Comparison of ENCODE assay signal across 8 mouse cellular contexts in the genomic region with DNA sequence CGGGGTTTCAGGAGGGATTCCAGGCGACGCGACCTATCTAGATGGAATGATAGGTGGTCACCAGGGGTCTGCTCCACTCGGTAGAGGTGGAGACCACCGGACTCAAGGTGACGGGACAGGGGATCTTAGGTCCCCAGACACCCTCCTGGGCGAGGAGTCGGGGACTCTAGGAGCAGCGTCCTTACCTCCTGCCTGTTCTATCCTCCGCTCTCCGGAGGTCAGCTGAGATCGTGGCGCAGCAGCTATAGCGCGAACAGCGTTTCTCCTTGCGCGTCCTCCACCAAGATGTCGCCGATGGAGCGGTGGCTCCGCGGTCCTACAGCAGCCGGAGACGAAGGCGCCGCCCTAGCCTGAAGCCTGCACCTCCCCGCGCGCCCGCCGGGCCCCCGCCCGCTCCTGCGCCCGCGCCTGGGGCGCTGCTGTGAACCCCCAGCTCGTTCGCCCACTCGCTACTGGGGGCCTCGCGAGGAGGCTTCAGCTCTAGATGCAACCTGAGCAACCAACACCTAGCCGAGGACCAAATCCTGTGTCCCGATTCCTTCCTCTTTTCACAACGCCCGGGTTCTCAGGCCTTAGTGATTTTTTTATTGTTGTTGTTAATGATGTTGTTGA. TPM values are rescaled to one million over a fixed set of nuclear protein-coding genes. Genes with fewer than 3 reads are reported as not detected.
DNase-seq lines count a peak whose midpoint lies in the region; ATAC-seq and TF ChIP-seq lines count a peak whose summit lies in the region.

A gene (minus strand): TSS at position 562 of the 612 bp plus-strand sequence.

- H3K4me1 ChIP-seq in heart, embryonic 13.5 days, result peaks cover 21% of the 10 kb centered on the region
- H3K4me1 ChIP-seq in neural tube, embryonic 14.5 days (ENCODE audit: control insufficient read depth, insufficient read depth, low read length), result peaks cover 6% of the 10 kb centered on the region; the same call in 1 of the 2 replicates

- H3K27me3 ChIP-seq in heart, embryonic 13.5 days (replicated peaks), result peaks cover 38% of the 10 kb centered on the region
- no peaks in the 10 kb centered on the region; the same call in 1 of the 2 replicates for H3K27me3 ChIP-seq in neural tube, embryonic 14.5 days (ENCODE audit: control insufficient read depth, insufficient read depth, low read length)

- DNase-seq in layer of hippocampus, adult 11-12 months (ENCODE audit: low spot score), result peak; percentile 68
- no peak for DNase-seq in layer of hippocampus, adult 9-10 months (ENCODE audit: low spot score)
- peak; percentile 79 to 81 for DNase-seq in cerebellum, postnatal 25 days
- peak; percentile 56 to 71 for DNase-seq in layer of hippocampus, adult 2 months (ENCODE audit: low spot score in 2 of 2)
- peak; percentile 37 to 38 for DNase-seq in lung, adult 18-20 months
- DNase-seq in thymus, postnatal 4 days, result peak; percentile 82

- 1% methylated on average over 45 of the region's 48 CpGs for WGBS in heart, embryonic 13.5 days
- whole genome bisulfite sequencing in neural tube, embryonic 14.5 days, result under 1% methylated on average over 48 of the region's 48 CpGs

- H3K27ac ChIP-seq in heart, embryonic 13.5 days (replicated peaks), result peak within 1 kb of the TSS; percentile 58
- H3K27ac ChIP-seq in layer of hippocampus, adult 2 months, result peak within 1 kb of the TSS; percentile 99
- H3K27ac ChIP-seq in neural tube, embryonic 14.5 days (ENCODE audit: low read depth, low read length), result peak within 1 kb of the TSS; percentile 84

- peak within 1 kb of the TSS; percentile 89 for H3K9ac ChIP-seq in heart, embryonic 13.5 days
- H3K9ac ChIP-seq in neural tube, embryonic 14.5 days (replicated peaks; ENCODE audit: low read depth, low read length), result peak within 1 kb of the TSS; percentile 82

- peak within 1 kb of the TSS; percentile 88 for H3K4me2 ChIP-seq in heart, embryonic 13.5 days
- H3K4me2 ChIP-seq in neural tube, embryonic 14.5 days (ENCODE audit: low read depth, low read length), result peak within 1 kb of the TSS; percentile 89

- peak within 1 kb of the TSS; percentile 93 for H3K4me3 ChIP-seq in heart, embryonic 13.5 days
- peak within 1 kb of the TSS; percentile 97 for H3K4me3 ChIP-seq in layer of hippocampus, adult 2 months
- peak within 1 kb of the TSS; percentile 79 for H3K4me3 ChIP-seq in neural tube, embryonic 14.5 days (ENCODE audit: low read depth, low read length)

- TF ChIP-seq CTCF in layer of hippocampus, adult 2 months (conservative IDR thresholded peaks at IDR 0.05), result peak; percentile 53

- H3K9me3 ChIP-seq in heart, embryonic 13.5 days, result 0 out of 2 replicates have a peak, but pooled peaks cover 2% of the 10 kb centered on the region
- H3K9me3 ChIP-seq in neural tube, embryonic 14.5 days (ENCODE audit: control insufficient read depth, low read length), result no peaks in the 10 kb centered on the region

- ATAC-seq in heart, embryonic 13.5 days (ENCODE audit: extremely low read depth, insufficient number of reproducible peaks, low FRiP score, low TSS enrichment), result peak; percentile 37; the same call in 1 of the 2 replicates
- peak; percentile 64; the same call in 1 of the 2 replicates for ATAC-seq in neural tube, embryonic 14.5 days (ENCODE audit: low read depth)

- 0 out of 2 replicates have a peak, but pooled peaks cover 1% of the 10 kb centered on the region for H3K36me3 ChIP-seq in heart, embryonic 13.5 days
- H3K36me3 ChIP-seq in neural tube, embryonic 14.5 days (ENCODE audit: control insufficient read depth, insufficient read depth, low read length), result no peaks in the 10 kb centered on the region

RNA-seq across cellular contexts. Expression of the gene that starts here (rescaled TPM):
- 2.5 TPM in 2 replicates for polyA plus RNA-seq in heart, embryonic 13.5 days (2015; fragmentation: Nextera tagmentation; extraction: Ambion mirVana)
- total RNA-seq in layer of hippocampus, adult 2 months (2021), result 10 to 100 TPM; 62.3 to 62.7 TPM
- 4.3 and 5.4 TPM in 2 replicates for polyA plus RNA-seq in neural tube, embryonic 14.5 days (2014; fragmentation: Nextera tagmentation; extraction: Ambion mirVana)
